Mouse (Mus musculus) limb, embryonic 10.5 days (tissue): ENCODE measurements at regions not wholly inside any gene's neighbourhood (a gene's known extent, or its start where the extent isn't known, plus 50 kb on each side); places are given as distances from the start of the nearest gene placed in this dataset.
"Not testable (repeated sequence)": the region's sequence is repeated elsewhere in the genome, so short reads cannot be mapped to it uniquely, and the experiment has no call there.

ENCODE experiments used
- DNase-seq: peaks from one replicate; pipeline ENCODE4 v3.0.0-alpha.2; 2017; ENCODE audit warnings: low spot score
- H3K27ac ChIP-seq: fragments of 300-500 bp; sonication (generic); 2 replicates; pipeline ENCODE4 v1.5.1; 2016; ENCODE audit warnings: mild to moderate bottlenecking
- H3K27me3 ChIP-seq: fragments of 300-500 bp; sonication (generic); 2 replicates; pipeline ENCODE4 v1.6.1; 2016; ENCODE audit warnings: low read depth, mild to moderate bottlenecking; ENCODE audit not compliant: poor library complexity, severe bottlenecking
- H3K36me3 ChIP-seq: fragments of 300-500 bp; sonication (generic); 2 replicates; pipeline ENCODE4 v1.6.1; 2016; ENCODE audit warnings: mild to moderate bottlenecking, moderate library complexity
- H3K4me1 ChIP-seq: fragments of 300-500 bp; sonication (generic); 2 replicates; pipeline ENCODE4 v1.6.1; 2016
- H3K4me3 ChIP-seq: fragments of 300-500 bp; sonication (generic); 2 replicates; pipeline ENCODE4 v1.5.1; 2016; ENCODE audit warnings: mild to moderate bottlenecking, moderate library complexity
- H3K9me3 ChIP-seq: fragments of 300-500 bp; sonication (generic); replicated peaks from 2 replicates; pipeline ENCODE4 v1.6.1; 2016; ENCODE audit warnings: mild to moderate bottlenecking
- WGBS: fragments of 180-500 bp; shearing (Covaris S2); methylation state at CpG from one replicate; pipeline ENCODE4 v1.1.7; 2016; 5-methylcytosine and 5-hydroxymethylcytosine counted together

DNA sequence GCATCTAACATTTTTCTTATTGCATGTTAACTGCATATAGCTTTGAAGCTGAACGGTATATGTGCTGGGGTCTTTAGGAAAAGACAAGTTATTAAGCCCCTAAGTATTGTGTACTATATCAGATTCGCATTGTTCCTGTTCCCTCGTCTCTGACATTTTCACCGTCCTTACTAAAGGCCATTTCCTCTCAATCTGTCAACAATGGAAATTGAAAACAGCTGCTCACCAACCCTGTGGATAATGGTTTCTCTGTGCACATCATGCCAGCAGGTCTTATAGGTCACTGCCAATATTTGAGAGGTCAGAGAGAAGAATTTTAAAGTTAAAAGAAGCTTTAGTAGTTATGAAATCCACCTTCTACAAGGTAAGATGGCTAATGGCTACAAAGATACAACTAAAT is 797.4 kb upstream of the Impad1 start:
- WGBS = 24% methylated on average over 4 of the region's 4 CpGs
- H3K4me3 ChIP-seq = no peak overlapping the region
- no peaks in the 10 kb centered on the region for H3K36me3 ChIP-seq
- H3K4me1 ChIP-seq = peaks cover 17% of the 10 kb centered on the region
- H3K27me3 ChIP-seq = no peaks in the 10 kb centered on the region
- H3K9me3 ChIP-seq = no peaks in the 10 kb centered on the region
- DNase-seq = no peak
- 0 out of 2 replicates have a peak overlapping the region, but pooled peaks have one; percentile 46 for H3K27ac ChIP-seq

DNA sequence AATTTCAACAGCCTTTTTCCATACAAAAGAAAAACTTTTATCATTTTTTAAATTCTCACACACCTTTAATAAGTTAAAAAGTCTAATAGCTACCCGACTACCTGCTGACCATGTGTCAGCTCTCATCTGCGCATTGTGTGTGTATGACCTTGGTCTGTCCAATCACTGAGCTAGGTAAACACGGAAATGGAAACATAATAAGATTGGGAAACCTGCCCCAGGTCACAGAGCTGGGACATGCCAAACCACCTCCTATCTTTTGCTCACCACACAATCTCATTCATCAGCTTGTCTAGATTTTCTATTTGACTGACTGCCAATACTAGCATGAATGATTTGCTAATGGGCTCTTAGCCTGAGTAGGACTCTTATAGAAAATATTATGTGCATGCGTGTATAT is 794.3 kb upstream of the Impad1 start:
- peaks cover 23% of the 10 kb centered on the region for H3K4me1 ChIP-seq
- H3K36me3 ChIP-seq = no peaks in the 10 kb centered on the region
- H3K4me3 ChIP-seq = no peak overlapping the region
- no peaks in the 10 kb centered on the region for H3K9me3 ChIP-seq
- WGBS = 92% methylated on average over 4 of the region's 4 CpGs
- no peaks in the 10 kb centered on the region for H3K27me3 ChIP-seq
- no peak overlapping the region for H3K27ac ChIP-seq
- no peak for DNase-seq

- Histone ChIP-seq H3K4me1 (peaks cover 13% of the 10 kb centered on the region), H3K4me3 (no peak overlapping the region), H3K27ac (no peak overlapping the region), H3K27me3 (no peaks in the 10 kb centered on the region), H3K9me3 (no peaks in the 10 kb centered on the region), H3K36me3 (no peaks in the 10 kb centered on the region)
- 62% methylated on average over 4 of the region's 4 CpGs for WGBS
- no peak for DNase-seq
Measured at GRCm38 (mm10) chr4:5585205-5585604, 792.0 kb upstream of the Impad1 start.

DNA sequence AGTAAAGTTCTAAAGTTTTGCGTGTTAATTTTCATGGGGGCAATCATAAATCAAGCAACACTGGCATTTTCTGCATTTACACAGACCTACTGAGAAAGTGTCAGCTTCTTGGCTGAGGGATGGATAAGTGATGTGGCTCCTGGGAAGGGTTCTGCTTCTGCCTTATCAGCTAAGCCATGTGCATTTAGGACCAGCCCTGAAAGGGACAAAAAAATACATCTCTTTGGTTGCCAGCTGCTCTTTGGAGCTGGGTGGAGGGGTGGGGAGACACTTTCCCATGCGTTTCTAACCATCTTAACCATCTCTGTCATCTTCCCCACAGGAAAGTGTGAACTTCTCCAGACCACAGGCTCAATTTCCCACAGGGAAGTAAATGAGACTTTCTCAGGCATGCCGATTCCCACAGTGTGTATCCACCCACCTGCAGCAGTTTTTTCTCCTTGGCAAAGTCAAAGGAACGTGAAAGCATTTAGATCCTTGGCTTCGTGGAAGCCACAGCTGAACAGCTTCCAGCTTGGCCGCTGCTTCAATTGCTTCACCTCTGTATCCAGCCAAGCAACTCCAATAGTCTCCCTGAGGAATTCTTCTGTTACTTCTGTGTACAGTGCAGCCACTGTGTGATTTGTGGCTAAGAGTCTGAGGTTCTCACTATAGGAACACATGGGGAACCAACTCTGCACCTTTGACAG is 791.0 kb upstream of the Impad1 start:
- WGBS = 74% methylated on average over 6 of the region's 6 CpGs
- no peaks in the 10 kb centered on the region for H3K36me3 ChIP-seq
- no peaks in the 10 kb centered on the region for H3K9me3 ChIP-seq
- H3K27ac ChIP-seq = no peak overlapping the region
- H3K4me1 ChIP-seq = peaks cover 10% of the 10 kb centered on the region; the same call in 1 of the 2 replicates
- H3K4me3 ChIP-seq = no peak overlapping the region
- H3K27me3 ChIP-seq = no peaks in the 10 kb centered on the region
- DNase-seq = no peak

GRCm38 (mm10) chr4:5568076-5568475 is 774.9 kb upstream of the Impad1 start:
- Histone ChIP-seq H3K27ac (no peak overlapping the region), H3K4me3 (no peak overlapping the region), H3K4me1 (no peaks in the 10 kb centered on the region), H3K27me3 (no peaks in the 10 kb centered on the region), H3K36me3 (no peaks in the 10 kb centered on the region), H3K9me3 (no peaks in the 10 kb centered on the region)
- no peak for DNase-seq

GRCm38 (mm10) chr4:5560001-5560657 is 767.0 kb upstream of the Impad1 start:
- DNase-seq = no peak
- no peaks in the 10 kb centered on the region for H3K4me1 ChIP-seq
- H3K27me3 ChIP-seq = no peaks in the 10 kb centered on the region
- no peak overlapping the region for H3K27ac ChIP-seq
- 73% methylated on average over 3 of the region's 3 CpGs for WGBS
- no peak overlapping the region for H3K4me3 ChIP-seq
- no peaks in the 10 kb centered on the region for H3K36me3 ChIP-seq
- no peaks in the 10 kb centered on the region for H3K9me3 ChIP-seq

- Histone ChIP-seq H3K9me3 (no peaks in the 10 kb centered on the region), H3K4me1 (no peaks in the 10 kb centered on the region), H3K36me3 (no peaks in the 10 kb centered on the region), H3K4me3 (no peak overlapping the region), H3K27ac (no peak overlapping the region), H3K27me3 (no peaks in the 10 kb centered on the region)
- WGBS = 89% methylated on average over 3 of the region's 3 CpGs
- DNase-seq = no peak
Measured at GRCm38 (mm10) chr4:5540155-5540554, 747.0 kb upstream of the Impad1 start.

GRCm38 (mm10) chr4:5530416-5530815 is 737.3 kb upstream of the Impad1 start:
- H3K36me3 ChIP-seq = no peaks in the 10 kb centered on the region
- H3K4me3 ChIP-seq = no peak overlapping the region
- no peaks in the 10 kb centered on the region for H3K9me3 ChIP-seq
- no peaks in the 10 kb centered on the region for H3K27me3 ChIP-seq
- H3K27ac ChIP-seq = no peak overlapping the region
- 52% methylated on average over 4 of the region's 4 CpGs for WGBS
- no peak for DNase-seq
- no peaks in the 10 kb centered on the region for H3K4me1 ChIP-seq

GRCm38 (mm10) chr4:5518522-5518921 is 725.4 kb upstream of the Impad1 start:
- Histone ChIP-seq H3K9me3 (no peaks in the 10 kb centered on the region), H3K4me1 (no peaks in the 10 kb centered on the region), H3K4me3 (no peak overlapping the region), H3K27ac (no peak overlapping the region), H3K36me3 (no peaks in the 10 kb centered on the region), H3K27me3 (no peaks in the 10 kb centered on the region)
- WGBS = 91% methylated on average over 2 of the region's 2 CpGs
- no peak for DNase-seq

GRCm38 (mm10) chr4:5515426-5515825 is 722.3 kb upstream of the Impad1 start:
- not testable (repeated sequence) for H3K9me3 ChIP-seq, H3K27ac ChIP-seq, H3K4me3 ChIP-seq, DNase-seq, H3K36me3 ChIP-seq, H3K27me3 ChIP-seq, H3K4me1 ChIP-seq
- 89% methylated on average over 6 of the region's 6 CpGs for WGBS

DNA sequence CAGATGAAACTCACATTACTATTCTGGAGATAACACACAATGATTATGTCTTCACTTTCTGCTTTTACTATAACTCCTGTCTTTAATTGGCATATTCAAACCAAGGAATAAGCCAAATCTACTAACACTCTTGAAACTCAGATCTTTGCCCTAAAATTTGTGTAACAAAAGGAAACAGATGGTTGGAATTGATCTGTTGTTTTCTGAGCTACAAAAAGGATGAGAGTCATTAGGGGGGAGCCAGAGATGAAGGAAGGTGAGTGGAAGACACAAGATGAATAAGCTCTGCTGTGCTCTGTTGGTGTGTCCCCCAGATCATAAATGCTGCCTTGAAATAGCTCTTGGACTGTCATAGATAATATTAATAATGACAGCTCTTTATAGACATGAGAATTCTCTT is 718.6 kb upstream of the Impad1 start:
- Histone ChIP-seq H3K27me3 (no peaks in the 10 kb centered on the region), H3K27ac (no peak overlapping the region), H3K36me3 (no peaks in the 10 kb centered on the region), H3K9me3 (no peaks in the 10 kb centered on the region), H3K4me1 (no peaks in the 10 kb centered on the region), H3K4me3 (no peak overlapping the region)
- DNase-seq = no peak

- DNase-seq = no peak
- Histone ChIP-seq H3K27ac (no peak overlapping the region), H3K27me3 (no peaks in the 10 kb centered on the region), H3K4me3 (no peak overlapping the region), H3K36me3 (no peaks in the 10 kb centered on the region), H3K9me3 (no peaks in the 10 kb centered on the region), H3K4me1 (no peaks in the 10 kb centered on the region)
- 89% methylated on average over 5 of the region's 5 CpGs for whole genome bisulfite sequencing
Measured at GRCm38 (mm10) chr4:5509398-5509797, 716.2 kb upstream of the Impad1 start.

GRCm38 (mm10) chr4:5495012-5495411 is 701.9 kb upstream of the Impad1 start:
- Histone ChIP-seq H3K4me3 (no peak overlapping the region), H3K4me1 (no peaks in the 10 kb centered on the region), H3K9me3 (no peaks in the 10 kb centered on the region), H3K27me3 (no peaks in the 10 kb centered on the region), H3K27ac (no peak overlapping the region), H3K36me3 (no peaks in the 10 kb centered on the region)
- DNase-seq = no peak
- 95% methylated on average over 1 of the region's 1 CpGs for WGBS
